Mouse (Mus musculus) left cerebral cortex, adult 8-10 months (tissue): ENCODE data around the gene Ms4a4d. TPM values are rescaled to one million over a fixed set of nuclear protein-coding genes. Genes with fewer than 3 reads are reported as not detected.
"Not testable (repeated sequence)": the region's sequence is repeated elsewhere in the genome, so short reads cannot be mapped to it uniquely, and the experiment has no call there.

Experiments used
- DNase-seq, 2 experiments: peaks; one replicate each; pipeline ENCODE4 v3.0.0; 2022; ENCODE audit warnings: low spot score in 2 of 2
- total RNA-seq, 4 experiments: library from RNA; stranded (reverse); gene quantifications; 2 replicates each; pipeline ENCODE4 v1.2.4; 2022

The Ms4a4d gene
- total RNA-seq, result not detected

DNA sequence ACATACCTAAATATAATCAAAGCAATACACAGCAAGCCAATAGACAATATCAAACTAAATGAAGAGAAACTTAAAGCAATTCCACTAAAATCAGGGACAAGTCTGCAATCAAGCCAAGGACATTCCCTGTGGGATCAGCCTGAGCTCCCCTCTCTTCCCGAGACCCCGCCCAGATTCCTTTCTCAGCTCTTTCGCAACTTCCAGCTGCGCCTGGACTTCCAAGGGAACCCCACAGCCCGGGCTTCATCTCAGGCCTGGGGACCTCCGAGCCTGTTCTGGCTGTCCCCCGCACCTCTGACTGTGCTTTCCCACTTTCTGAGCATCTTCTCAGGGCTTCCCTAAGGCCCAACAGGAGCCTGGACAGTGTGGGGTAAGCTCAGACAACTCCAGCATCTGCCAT is at the start of gene Ms4a4d:
Gene Ms4a4d (plus strand): TSS at position 209 of the 400 bp plus-strand sequence.
- no peak for DNase-seq

DNA sequence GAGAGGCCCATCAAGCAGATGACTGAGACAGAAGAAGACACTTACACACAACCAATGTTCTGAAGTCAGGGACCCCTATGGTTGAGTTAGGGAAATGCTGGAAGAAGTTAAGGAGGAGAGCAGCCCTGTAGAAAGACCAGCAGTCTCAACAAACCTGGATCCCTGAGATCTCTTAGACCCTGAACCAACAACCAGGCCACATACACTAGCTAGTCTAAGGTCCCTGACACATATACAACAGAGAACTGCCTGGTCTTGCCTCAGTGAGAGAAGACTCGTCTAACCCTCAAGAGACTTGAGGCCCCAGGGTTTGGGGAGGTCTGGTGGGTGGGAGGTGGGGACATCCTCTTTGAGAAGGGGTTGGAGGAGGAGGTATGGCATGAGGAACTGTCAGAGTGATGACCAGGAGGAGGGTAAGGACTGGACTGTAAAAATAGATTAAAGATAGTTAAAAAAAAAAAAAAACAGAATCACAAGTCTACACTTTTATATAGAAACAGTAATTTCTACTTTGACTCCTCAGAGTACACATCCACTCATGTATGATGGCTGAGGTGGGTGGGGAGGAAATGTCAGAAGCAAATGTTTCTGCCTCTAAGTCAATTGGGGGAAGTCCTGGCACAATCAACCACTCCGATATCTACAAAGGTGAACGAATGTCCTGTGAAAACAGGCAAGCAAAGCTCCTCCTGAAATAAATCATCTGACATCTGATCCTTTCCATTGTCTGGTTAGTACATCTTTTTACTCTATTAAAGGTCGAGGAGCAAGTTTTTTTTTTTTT is 45.0 kb upstream of the Ms4a4d start:
- no peak for DNase-seq

DNA sequence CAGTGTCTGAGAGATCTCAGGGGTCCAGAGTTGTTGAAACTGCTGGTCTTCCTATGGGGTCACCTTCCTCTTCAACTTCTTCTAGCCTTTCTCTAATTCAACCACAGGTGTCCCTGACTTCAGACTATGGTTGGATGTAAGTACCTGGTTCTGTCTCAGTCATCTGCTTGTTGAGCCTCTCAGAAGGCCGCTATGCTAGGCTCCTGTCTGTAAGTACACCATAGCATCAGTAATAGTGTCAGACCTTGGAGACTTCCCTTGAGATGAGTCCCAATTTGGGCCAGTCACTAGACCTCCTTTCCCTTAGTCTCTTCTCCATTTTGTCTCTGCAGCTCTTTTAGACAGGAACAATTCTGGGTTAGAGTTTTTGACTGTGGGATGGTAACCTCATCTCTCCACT is 43.9 kb upstream of the Ms4a4d start:
- DNase-seq, result no peak

DNA sequence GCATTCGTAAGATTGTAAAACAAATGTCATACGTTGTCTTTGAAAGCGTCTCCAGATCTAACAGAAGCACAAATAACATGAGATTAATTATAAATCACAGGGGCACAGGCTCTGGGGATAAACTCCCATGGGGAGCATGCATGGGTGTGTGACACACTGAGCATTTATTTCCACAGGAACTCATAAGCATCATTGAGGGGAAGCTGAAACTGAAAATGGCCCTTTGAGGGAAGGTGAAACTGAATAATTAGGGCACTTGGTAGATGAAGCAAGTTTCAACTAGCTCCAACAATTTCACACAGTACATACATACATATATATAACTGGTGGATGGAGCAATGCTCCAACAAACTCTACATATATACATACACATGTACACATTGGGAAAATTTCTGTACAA is 42.1 kb upstream of the Ms4a4d start:
- no peak for DNase-seq

DNA sequence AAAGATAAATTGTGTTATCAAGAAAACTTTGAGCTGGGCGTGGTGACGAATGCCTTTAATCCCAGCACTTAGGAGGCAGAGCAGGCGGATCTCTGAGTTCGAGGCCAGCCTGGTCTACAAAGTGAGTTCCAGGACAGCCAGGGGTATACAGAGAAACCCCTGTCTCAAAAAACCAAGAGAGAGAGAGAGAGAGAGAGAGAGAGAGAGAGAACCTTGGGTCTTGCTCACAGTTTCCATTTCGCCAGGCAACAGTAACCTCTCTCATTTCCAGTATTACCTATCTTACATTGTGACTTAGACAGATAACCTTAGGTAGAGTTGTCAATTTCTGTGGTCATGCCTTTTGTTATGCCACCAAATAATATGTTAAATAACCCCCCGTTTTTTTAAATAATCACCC is 40.2 kb upstream of the Ms4a4d start:
- DNase-seq, result no peak

DNA sequence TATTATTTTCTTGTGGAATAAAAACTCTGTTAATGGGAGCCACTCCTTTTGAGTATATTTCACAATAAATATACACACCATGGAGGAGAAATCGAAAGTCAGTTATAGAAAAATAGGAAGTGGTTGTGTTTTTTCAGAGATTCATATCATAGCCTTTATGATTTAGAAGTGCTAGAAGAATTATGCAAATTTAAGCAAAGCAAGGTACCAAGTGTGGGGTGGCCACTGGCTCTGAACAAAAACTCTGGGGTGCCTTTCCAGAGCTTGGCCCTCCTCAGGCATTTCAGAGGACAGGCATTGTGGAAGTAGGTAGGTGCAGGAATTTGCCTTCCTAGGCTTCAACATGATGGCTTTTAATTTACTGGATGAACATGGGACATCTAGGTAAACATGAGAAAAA is 39.3 kb upstream of the Ms4a4d start:
- DNase-seq, result not testable (repeated sequence)

DNA sequence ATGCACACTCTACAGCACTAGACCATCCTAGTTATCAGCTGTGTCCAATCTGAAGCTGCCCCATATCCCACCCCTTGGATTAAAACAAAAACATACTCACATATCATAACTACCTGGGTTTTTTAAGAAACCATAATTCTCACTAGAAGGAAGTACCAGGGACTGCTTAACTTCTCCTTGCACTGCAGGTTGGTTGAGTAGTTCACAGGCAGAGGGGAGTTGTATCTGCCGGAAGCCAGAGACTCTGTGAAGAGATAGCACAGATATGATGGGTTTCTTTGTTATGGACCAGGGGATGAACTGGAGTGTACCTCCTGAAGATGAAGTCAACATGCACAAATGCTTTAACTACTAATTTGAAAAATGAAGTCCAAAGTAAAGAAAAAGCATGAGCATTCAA is 35.8 kb upstream of the Ms4a4d start:
- DNase-seq, result no peak

GRCm38 (mm10) chr19:11501326-11501725 is 35.3 kb upstream of the Ms4a4d start:
- no peak for DNase-seq

DNA sequence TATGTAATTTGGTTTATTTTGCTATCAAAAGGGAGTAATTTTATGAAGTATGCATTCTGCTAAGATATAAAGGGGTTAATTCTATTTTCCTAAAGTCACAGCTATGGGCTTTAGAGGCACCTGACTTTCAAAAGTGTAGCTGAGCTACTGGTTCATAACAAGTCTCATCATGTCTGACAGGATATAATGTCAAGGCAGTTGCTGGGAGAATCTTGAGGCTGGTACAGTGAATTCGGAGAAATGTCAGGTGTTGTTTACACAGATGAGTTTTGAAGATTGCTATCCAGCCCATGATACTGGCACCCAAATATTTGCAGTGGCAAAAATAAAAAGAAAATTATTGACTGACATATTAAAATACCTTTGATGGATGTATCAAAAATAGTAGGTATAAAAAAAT is 31.7 kb upstream of the Ms4a4d start:
- no peak for DNase-seq

GRCm38 (mm10) chr19:11513458-11513857 is 23.1 kb upstream of the Ms4a4d start:
- DNase-seq, result no peak

DNA sequence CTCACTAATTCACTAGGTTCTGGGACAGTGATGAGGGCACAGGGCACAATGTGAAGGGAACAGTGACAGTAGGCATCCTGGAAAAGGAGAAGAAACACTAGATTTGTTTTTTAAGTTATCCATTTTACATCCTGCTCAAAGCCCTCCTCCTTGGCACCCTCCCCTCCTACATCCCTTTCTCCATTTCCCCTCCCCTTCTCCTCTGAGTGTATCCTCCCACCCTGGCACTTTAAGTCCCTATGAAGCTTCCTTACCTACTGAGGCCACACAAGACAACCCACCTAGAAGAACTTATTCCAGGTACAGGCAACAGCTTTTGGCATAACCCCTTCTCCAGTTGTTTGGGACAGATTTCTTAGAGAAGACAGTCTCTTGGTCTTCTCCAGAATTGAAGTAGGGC is 20.4 kb upstream of the Ms4a4d start, which contains the start of gene Ms4a6b:
Gene Ms4a6b (plus strand): TSS at position 267 of the 400 bp plus-strand sequence.
- DNase-seq, result no peak

DNA sequence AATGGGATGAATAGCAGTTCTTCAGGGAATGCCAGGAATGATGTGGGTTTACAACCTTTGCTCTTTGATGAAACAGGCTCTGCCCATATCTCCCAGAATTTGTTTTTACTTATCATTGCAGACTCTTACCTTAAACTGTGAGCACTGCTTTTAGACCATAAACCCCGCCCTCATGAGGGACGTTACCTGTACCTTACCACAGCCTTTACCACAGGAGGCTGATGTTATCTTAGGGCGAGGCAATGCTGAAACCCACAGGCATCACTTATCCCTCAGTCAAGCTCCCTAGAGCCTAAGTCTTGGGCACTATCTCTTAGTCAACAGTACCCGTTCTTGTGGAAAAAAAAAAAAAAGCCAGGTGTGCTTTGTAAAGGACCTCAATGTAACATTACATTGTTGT is 19.8 kb upstream of the Ms4a4d start:
- no peak for DNase-seq

GRCm38 (mm10) chr19:11517373-11517772 is 19.2 kb upstream of the Ms4a4d start:
- DNase-seq, result not testable (repeated sequence)

DNA sequence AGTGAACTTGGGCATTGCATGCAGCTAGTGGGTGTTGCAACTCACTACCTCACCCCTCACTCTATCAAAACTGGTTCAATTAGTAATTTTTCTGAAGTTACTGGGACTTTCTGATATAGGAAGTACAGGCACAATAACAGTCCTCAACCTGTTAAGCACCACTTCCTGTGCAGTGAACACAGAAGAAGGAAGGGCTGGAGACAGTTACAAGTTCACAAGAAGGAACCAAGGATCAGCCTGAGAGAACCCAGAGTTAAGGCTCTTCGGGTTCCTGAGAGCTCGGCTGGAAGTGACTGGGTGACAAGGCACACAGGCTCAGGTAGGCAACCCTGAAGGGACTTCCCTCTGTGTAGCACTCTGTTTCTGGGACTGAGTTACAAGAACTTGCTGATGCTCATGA is 18.2 kb upstream of the Ms4a4d start:
- DNase-seq, result not testable (repeated sequence)

GRCm38 (mm10) chr19:11520146-11520545 is 16.5 kb upstream of the Ms4a4d start:
- no peak for DNase-seq

DNA sequence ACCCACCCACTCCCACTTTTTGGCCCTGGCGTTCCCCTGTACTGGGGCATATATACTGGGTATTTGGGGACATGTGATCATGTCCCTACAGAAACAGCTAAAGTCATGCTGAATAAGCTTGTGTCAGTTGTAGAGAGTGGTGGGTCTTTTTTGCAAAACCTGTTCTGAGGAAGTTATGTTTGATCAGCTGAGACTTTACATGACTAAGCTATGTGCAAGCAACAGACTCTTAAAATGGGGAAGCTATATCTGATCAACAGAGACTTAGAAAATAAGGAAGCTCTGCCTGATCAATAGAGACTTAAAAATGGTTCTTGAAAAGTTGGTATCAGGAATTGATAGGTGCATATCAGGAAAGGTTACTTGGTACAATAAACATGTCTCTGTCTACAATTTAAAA is 3.2 kb upstream of the Ms4a4d start:
- DNase-seq, result no peak

DNA sequence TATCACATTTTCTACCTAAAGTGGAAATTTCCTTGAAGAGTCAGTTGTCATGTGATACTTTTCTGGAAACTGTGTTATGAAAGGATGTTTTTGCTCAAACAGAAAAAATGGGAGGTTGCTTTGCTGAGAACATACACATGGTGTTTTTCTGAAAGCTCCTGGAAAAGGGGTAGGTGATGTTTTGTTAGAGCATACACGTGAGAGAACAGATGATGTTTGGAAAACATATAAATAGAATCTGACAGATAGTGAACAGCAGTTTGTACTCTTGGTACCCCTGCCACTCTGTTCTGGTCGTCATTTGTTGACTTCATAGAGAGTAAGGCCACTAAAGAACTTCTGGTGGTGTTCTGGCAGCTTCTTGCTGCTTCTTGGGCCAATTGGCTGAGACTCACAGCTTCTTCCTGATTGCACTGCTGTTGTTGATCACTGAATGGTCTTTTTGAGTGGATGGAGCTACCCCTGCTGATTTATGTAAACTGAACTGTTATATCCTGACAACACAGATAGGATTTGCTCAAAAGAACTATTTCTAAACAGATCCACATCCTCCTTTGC is 2.6 kb upstream of the Ms4a4d start:
- DNase-seq, result no peak

- DNase-seq, result no peak
These were observed 735 bp downstream of the Ms4a4d start for GRCm38 (mm10) chr19:11537336-11537735.

GRCm38 (mm10) chr19:11540166-11540821 is 3.7 kb downstream of the Ms4a4d start:
- DNase-seq, result not testable (repeated sequence)

- DNase-seq, result not testable (repeated sequence)
These were observed 7.8 kb downstream of the Ms4a4d start for GRCm38 (mm10) chr19:11544383-11544782.

- no peak for DNase-seq
These were observed 11.3 kb downstream of the Ms4a4d start for GRCm38 (mm10) chr19:11547911-11548310.

- DNase-seq, result no peak
These were observed 18.1 kb downstream of the Ms4a4d start for GRCm38 (mm10) chr19:11554726-11555125.

DNA sequence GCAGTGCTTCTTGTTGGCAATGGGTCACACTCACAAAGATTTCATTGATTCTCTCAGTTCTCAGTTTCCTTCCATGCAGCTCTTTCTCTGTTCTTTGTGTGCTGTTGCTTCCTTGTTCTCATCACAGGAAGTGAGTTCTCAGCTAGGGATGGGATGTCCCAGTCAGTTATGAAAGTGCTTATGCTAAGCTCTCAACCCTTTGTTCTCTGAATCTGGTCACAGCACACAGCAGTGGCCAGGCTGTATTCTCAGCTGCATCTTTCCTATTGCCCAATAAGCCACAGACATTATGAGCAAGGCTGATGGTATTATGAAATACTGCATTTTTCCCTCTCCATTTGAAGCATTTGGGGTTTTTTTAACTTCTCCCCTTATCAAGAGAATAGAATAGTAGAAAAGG is 23.0 kb downstream of the Ms4a4d start:
- not testable (repeated sequence) for DNase-seq
